Mouse (Mus musculus) adrenal gland (tissue): ENCODE measurements around the gene Gimap8.

Experiments
- intact Hi-C: fragments of 180-260 bp; cut with DNase I; formaldehyde crosslinking; loops from one replicate; pipeline ENCODE4 v1.15.1; 2025

Gene Gimap8

GRCm38 (mm10) chr6:48702146-48702545 is 55.1 kb downstream of the Gimap8 start:
- intact Hi-C loops = no loop called here

- intact Hi-C loops = no loop called here
Measured at GRCm38 (mm10) chr6:48702601-48703000, 55.6 kb downstream of the Gimap8 start.

GRCm38 (mm10) chr6:48704146-48704545 is 57.1 kb downstream of the Gimap8 start:
- intact Hi-C loops = no loop called here

GRCm38 (mm10) chr6:48706130-48706529 is 59.1 kb downstream of the Gimap8 start:
- intact Hi-C loops = no loop called here
